Mouse (Mus musculus) liver, postnatal 0 days (tissue): Measurements from ENCODE around the gene Lasp1. TPM values are rescaled to one million over a fixed set of nuclear protein-coding genes. Genes with fewer than 3 reads are reported as not detected.
"Not testable (repeated sequence)": the region's sequence is repeated elsewhere in the genome, so short reads cannot be mapped to it uniquely, and the experiment has no call there.

Source experiments
- ATAC-seq: fragments of 200-750 bp; cut with Nextera tagmentation; 2 replicates; pipeline ENCODE4 v1.8.0; 2017; ENCODE audit warnings: mild to moderate bottlenecking, moderate library complexity
- DNase-seq: peaks from one replicate; pipeline ENCODE4 v3.0.0-alpha.2; 2016
- H3K27ac ChIP-seq: fragments of 300-500 bp; sonication (generic); 2 replicates; pipeline ENCODE4 v1.5.1; 2014; ENCODE audit warnings: antibody characterized with exemption, moderate library complexity, mild to moderate bottlenecking, low read depth
- H3K27me3 ChIP-seq: fragments of 300-500 bp; sonication (generic); 2 replicates; pipeline ENCODE4 v1.6.1; 2014; ENCODE audit warnings: low read length, control low read depth, mixed read lengths; ENCODE audit not compliant: insufficient read depth
- H3K36me3 ChIP-seq: fragments of 300-500 bp; sonication (generic); replicated peaks from 2 replicates; pipeline ENCODE4 v1.6.1; 2014; ENCODE audit warnings: mild to moderate bottlenecking, control low read depth, low read length, moderate library complexity, mixed read lengths; ENCODE audit not compliant: insufficient read depth
- H3K4me1 ChIP-seq: fragments of 300-500 bp; sonication (generic); 2 replicates; pipeline ENCODE4 v1.6.1; 2014; ENCODE audit warnings: antibody characterized with exemption, mild to moderate bottlenecking, control low read depth; ENCODE audit not compliant: insufficient read depth
- H3K4me2 ChIP-seq: fragments of 300-500 bp; sonication (generic); 2 replicates; pipeline ENCODE4 v1.6.1; 2014; ENCODE audit warnings: low read depth, mild to moderate bottlenecking, low read length, moderate library complexity, mixed read lengths
- H3K4me3 ChIP-seq: fragments of 300-500 bp; sonication (generic); 2 replicates; pipeline ENCODE4 v1.5.1; 2014; ENCODE audit warnings: low read depth, low read length
- H3K9ac ChIP-seq: fragments of 300-500 bp; sonication (generic); replicated peaks from 2 replicates; pipeline ENCODE4 v1.6.1; 2014; ENCODE audit warnings: mild to moderate bottlenecking, moderate library complexity
- H3K9me3 ChIP-seq: fragments of 300-500 bp; sonication (generic); 2 replicates; pipeline ENCODE4 v1.6.1; 2016; ENCODE audit warnings: mild to moderate bottlenecking, control low read depth, low read length, mixed read lengths
- CTCF ChIP-seq: sonication (generic); IDR thresholded peaks from 2 replicates; pipeline ENCODE4 v1.5.1; 2016; ENCODE audit warnings: antibody characterized with exemption, low read depth
- EP300 ChIP-seq: IDR thresholded peaks from 2 replicates; pipeline ENCODE4 v1.6.1; 2016; ENCODE audit warnings: antibody characterized with exemption, low read depth, mild to moderate bottlenecking
- WGBS: fragments of 180-500 bp; shearing (Covaris S2); extraction: QIAGEN DNeasy Blood & Tissue Kit; methylation state at CpG from one replicate; pipeline ENCODE4 v1.1.7; 2014; ENCODE audit not compliant: insufficient replicate concordance; 5-methylcytosine and 5-hydroxymethylcytosine counted together
- polyA plus RNA-seq: library from polyadenylated mRNA; unstranded; fragments of >200 nt; fragmentation: Nextera tagmentation; extraction: Ambion mirVana; gene quantifications from 2 replicates; pipeline ENCODE4 v1.2.1, GENCODE M21; 2015

Lasp1 gene
- polyA plus RNA-seq, 1 experiment from 2014 or later, result 32.2 TPM

DNA sequence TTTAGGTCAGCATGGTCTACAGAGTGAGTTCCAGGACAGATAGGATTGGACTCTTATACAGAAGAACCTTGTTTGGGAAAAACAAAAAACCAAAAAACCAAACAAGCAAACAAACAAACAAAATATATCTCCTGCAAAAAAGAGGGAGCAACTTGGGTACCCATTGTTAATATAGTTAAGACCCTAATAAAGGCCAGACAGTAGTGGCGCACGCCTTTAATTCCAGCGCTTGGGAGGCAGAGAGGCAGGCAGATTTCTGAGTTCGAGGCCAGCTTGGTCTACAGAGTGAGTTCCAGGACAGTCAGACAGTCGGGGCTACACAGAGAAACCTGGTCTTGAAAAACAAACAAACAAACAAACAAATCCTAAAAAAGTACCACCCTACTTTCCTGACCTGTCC is 9.1 kb upstream of the Lasp1 start:
- Histone ChIP-seq H3K9me3 (no peaks in the 10 kb centered on the region), H3K9ac (no peak overlapping the region), H3K4me1 (no peaks in the 10 kb centered on the region), H3K27me3 (no peaks in the 10 kb centered on the region), H3K4me2 (no peak overlapping the region), H3K27ac (no peak overlapping the region), H3K4me3 (no peak overlapping the region), H3K36me3 (no peaks in the 10 kb centered on the region)
- no peak for ATAC-seq
- DNase-seq, result no peak
- WGBS, result 73% methylated on average over 5 of the region's 5 CpGs
- TF ChIP-seq EP300, result no peak
- TF ChIP-seq CTCF, result no peak

DNA sequence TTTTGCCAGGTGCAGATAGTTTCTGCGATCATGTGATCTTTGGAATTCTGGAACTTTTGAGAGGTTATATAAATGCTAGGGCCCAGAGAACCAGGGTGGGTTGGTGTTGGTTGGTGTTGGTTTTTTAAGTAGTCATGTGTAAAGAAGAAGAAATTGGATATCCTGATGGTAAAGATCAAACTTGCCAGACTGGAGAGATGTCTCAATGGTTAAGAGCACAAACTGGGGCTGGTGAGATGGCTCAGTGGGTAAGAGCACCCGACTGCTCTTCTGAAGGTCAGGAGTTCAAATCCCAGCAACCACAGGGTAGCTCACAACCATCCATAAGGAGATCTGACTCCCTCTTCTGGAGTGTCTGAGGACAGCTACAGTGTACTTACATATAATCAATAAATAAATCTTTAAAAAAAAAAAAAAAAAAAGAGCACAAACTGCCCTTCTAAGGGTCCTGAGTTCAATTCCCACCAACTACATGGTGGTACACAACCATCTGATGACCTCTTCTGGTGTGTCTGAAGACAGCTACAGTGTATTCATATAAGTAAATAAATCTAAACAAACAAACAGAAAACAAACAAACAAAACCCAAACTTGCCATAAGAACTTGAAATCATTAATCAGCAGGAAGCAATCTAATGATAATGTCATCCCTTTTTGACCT is 7.9 kb upstream of the Lasp1 start:
- not testable (repeated sequence) for H3K4me3 ChIP-seq, H3K9me3 ChIP-seq, H3K36me3 ChIP-seq, H3K4me2 ChIP-seq, ATAC-seq, DNase-seq, H3K27me3 ChIP-seq, H3K9ac ChIP-seq, H3K4me1 ChIP-seq, H3K27ac ChIP-seq
- WGBS, result 70% methylated on average over 2 of the region's 2 CpGs

DNA sequence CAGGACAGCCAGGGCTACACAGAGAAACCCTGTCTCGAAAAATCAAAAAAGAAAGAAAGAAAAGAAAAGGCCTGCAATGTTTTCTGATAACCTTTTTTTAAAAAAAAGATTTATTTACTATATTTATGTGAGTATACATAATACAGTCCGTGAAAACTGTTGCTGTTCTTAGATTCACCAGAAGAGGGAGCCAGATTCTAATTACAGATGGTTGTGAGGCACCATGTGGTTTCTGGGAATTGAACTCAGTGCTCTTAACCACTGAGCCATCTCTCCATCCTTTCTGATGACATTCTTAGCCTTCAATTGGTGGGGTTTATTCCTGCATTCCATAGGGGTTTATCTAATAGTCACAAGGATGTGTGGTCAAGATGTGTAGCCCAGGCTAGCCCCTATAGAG is 5.6 kb upstream of the Lasp1 start:
- H3K9me3 ChIP-seq, result no peaks in the 10 kb centered on the region
- H3K4me2 ChIP-seq, result no peak overlapping the region
- ATAC-seq, result 0 out of 2 replicates have a peak, but pooled peaks have one; percentile 23
- no peaks in the 10 kb centered on the region for H3K27me3 ChIP-seq
- H3K4me1 ChIP-seq, result no peaks in the 10 kb centered on the region
- WGBS, result 7% methylated on average over 2 of the region's 2 CpGs
- no peak overlapping the region for H3K4me3 ChIP-seq
- TF ChIP-seq EP300 (no peak), CTCF (peak; percentile 82)
- H3K36me3 ChIP-seq, result no peaks in the 10 kb centered on the region
- peak; percentile 17 for DNase-seq
- H3K27ac ChIP-seq, result no peak overlapping the region
- H3K9ac ChIP-seq, result no peak overlapping the region

DNA sequence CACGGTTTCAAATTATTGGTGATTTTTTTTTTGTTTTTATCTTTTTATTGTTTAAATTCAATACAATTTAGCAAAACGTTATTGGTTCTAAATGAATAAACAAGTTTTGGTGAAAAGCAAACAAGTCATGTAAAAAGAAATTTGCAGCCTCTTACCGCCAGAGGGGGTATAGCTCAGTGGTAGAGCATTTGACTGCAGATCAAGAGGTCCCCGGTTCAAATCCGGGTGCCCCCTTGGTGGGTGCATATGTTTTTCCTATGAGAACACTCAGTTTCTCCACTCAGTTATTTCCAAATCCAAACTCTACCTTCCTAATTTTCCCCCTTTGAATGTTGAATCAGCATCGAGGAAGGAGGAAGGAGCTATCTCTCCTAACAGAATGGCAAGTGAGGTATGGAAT is 1.9 kb upstream of the Lasp1 start:
- ATAC-seq (no peak), DNase-seq (peak; percentile 65)
- H3K27me3 ChIP-seq, result no peaks in the 10 kb centered on the region
- no peak overlapping the region for H3K27ac ChIP-seq
- H3K9ac ChIP-seq, result no peak overlapping the region
- no peak for TF ChIP-seq EP300
- TF ChIP-seq CTCF, result peak; percentile 46
- no peak overlapping the region for H3K4me2 ChIP-seq
- no peaks in the 10 kb centered on the region for H3K36me3 ChIP-seq
- H3K9me3 ChIP-seq, result no peaks in the 10 kb centered on the region
- no peak overlapping the region for H3K4me3 ChIP-seq
- WGBS, result 4% methylated on average over 6 of the region's 6 CpGs
- H3K4me1 ChIP-seq, result peaks cover 12% of the 10 kb centered on the region

DNA sequence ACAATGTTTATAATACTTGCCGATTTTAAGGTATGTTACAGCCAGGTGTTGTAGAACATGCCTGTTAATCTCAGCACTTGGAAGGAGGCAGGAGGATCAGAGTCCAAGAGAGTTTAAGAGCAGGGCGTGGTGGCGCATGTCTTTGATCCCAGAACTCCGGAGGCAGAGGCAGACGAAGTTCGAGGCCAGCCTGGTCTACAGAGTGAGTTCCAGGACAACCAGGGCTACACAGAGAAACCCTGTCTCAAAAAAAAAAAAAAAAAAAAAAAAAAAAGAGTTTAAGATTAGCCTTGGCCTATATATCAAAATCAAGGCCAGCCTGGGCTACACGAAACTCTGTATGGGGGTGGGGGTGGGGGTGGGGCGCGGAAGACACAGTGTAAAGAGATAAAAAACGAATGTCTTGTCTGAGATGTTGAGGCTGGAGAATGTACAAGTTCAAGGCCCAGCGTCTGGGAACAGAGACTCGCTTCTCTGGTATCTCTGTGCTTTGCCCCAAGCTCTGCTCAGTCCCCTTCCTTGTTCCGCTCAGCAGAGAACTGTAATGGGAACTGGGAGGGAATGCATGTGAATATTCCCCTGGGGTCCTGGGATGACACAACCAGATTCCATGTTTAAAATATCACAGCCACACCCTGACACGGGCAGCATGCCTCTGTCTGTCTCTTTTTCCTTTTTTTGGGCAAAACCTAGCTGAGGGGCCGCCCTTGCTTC is 1.3 kb upstream of the Lasp1 start:
- H3K27me3 ChIP-seq, result no peaks in the 10 kb centered on the region
- H3K27ac ChIP-seq, result no peak overlapping the region
- peaks cover 15% of the 10 kb centered on the region for H3K4me1 ChIP-seq
- DNase-seq, result no peak
- H3K9ac ChIP-seq, result no peak overlapping the region
- no peaks in the 10 kb centered on the region for H3K36me3 ChIP-seq
- WGBS, result 67% methylated on average over 15 of the region's 15 CpGs
- TF ChIP-seq EP300 (no peak), CTCF (no peak)
- ATAC-seq, result no peak
- no peaks in the 10 kb centered on the region for H3K9me3 ChIP-seq
- no peak overlapping the region for H3K4me2 ChIP-seq
- H3K4me3 ChIP-seq, result no peak overlapping the region

DNA sequence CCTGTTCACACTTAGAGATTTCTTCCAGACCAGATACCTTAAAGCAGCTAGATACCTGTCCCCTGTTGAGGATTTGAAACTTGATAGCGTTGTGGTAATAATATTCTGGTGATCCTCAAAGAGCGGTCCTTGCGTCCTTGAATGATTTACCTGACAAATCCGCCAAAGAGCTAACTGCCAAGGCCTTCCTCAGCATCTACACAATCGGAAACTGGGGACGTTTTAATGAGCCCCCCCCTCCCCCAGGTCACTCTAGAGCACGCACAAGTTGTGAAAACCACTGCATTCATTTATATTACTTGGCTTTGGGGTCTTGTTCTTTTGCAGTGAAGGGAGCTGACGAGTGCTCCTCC is 741 bp upstream of the Lasp1 start:
- 52% methylated on average over 8 of the region's 8 CpGs for WGBS
- H3K4me2 ChIP-seq, result peak overlapping the region; percentile 95; the same call in 1 of the 2 replicates
- no peaks in the 10 kb centered on the region for H3K9me3 ChIP-seq
- H3K9ac ChIP-seq, result no peak overlapping the region
- no peaks in the 10 kb centered on the region for H3K36me3 ChIP-seq
- no peak overlapping the region for H3K27ac ChIP-seq
- ATAC-seq (no peak), DNase-seq (no peak)
- H3K4me3 ChIP-seq, result no peak overlapping the region
- TF ChIP-seq EP300, result no peak
- TF ChIP-seq CTCF, result no peak
- peaks cover 15% of the 10 kb centered on the region for H3K4me1 ChIP-seq
- no peaks in the 10 kb centered on the region for H3K27me3 ChIP-seq
